Mouse (Mus musculus): ENCODE results near the gene Mtnr1a.

The Mtnr1a gene

GRCm38 (mm10) chr8:45110064-45110812 is 41.3 kb downstream of the Mtnr1a start:
- no peak for DNase-seq

- DNase-seq = no peak
Measured at GRCm38 (mm10) chr8:45110813-45111104, 41.8 kb downstream of the Mtnr1a start.

GRCm38 (mm10) chr8:45111820-45112219 is 42.9 kb downstream of the Mtnr1a start:
- DNase-seq = no peak

- no peak for DNase-seq
Measured at GRCm38 (mm10) chr8:45117588-45117987, 48.7 kb downstream of the Mtnr1a start.

- DNase-seq = no peak
Measured at GRCm38 (mm10) chr8:45125680-45126079, 56.7 kb downstream of the Mtnr1a start.
